Mouse (Mus musculus) naive thymus-derived CD4-positive, alpha-beta T cell, adult 5 months (primary cell): Measurements from ENCODE around the gene Samt2. TPM values are rescaled to one million over a fixed set of nuclear protein-coding genes. Genes with fewer than 3 reads are reported as not detected.

Source experiments
- polyA plus RNA-seq: library from polyadenylated mRNA; unstranded; fragments of 100-300 nt; shearing (Covaris generic); gene quantifications from one replicate; pipeline ENCODE4 v1.2.1, GENCODE M21; 2017

The Samt2 gene
- polyA plus RNA-seq = not detected

GRCm38 (mm10) chrX:154579260-154579659 is at the start of gene Samt2:
TSS of gene Samt2 (minus strand) at chrX:154579360.

Other genes starting within 250 kb of the Samt2 start
- gene 4930524N10Rik, start 236.0 kb downstream of the Samt2 start, polyA plus RNA-seq = not detected
- not detected for gene Samt4, start 97.4 kb downstream of the Samt2 start, polyA plus RNA-seq